Comparison of ENCODE assay signal across 16 mouse cellular contexts in genomic region chr11:118898156-118898555, GRCm38 (mm10). TPM values are rescaled to one million over a fixed set of nuclear protein-coding genes. Genes with fewer than 3 reads are reported as not detected.
A peak's percentile ranks its signal among the peaks of the same experiment; 100 is the strongest.
DNase-seq lines count a peak whose midpoint lies in the region; ATAC-seq and TF ChIP-seq lines count a peak whose summit lies in the region.
"Had no signal": no experiment of that assay in that cellular context is flagged by ENCODE, and none has a peak within 500 bp of the region (broad histone marks: within the 10 kb centered on the region; RNA-seq: fewer than 3 reads in every experiment).

No protein-coding gene starts in this region.

- H3K36me3 ChIP-seq in hindbrain, embryonic 11.5 days (ENCODE audit: control insufficient read depth, insufficient read depth, low read length) = no peaks in the 10 kb centered on the region
- H3K36me3 ChIP-seq in hindbrain, postnatal 0 days (ENCODE audit: insufficient read depth, low read length) = no peaks in the 10 kb centered on the region
- H3K36me3 ChIP-seq in hindbrain, embryonic 14.5 days (replicated peaks; ENCODE audit: control insufficient read depth, insufficient read depth) = no peaks in the 10 kb centered on the region

- peak; percentile 44 for DNase-seq in cerebellum, adult 11-12 months
- DNase-seq in cerebellum, adult 9-10 months = no peak
- DNase-seq in hindbrain, embryonic 11.5 days (ENCODE audit: low spot score) = no peak
- DNase-seq in hindbrain, postnatal 0 days (ENCODE audit: low spot score) = no peak
- peak; percentile 41 for DNase-seq in brain, adult 2 months (ENCODE audit: low read depth, low spot score)
- no peak for DNase-seq in hindbrain, embryonic 14.5 days (ENCODE audit: low spot score)
- DNase-seq in lung, postnatal 36 days = no peak
- DNase-seq: adrenal gland, postnatal 36 days; gastrocnemius, adult 2 months; heart, adult 2 months; layer of hippocampus, adult 9-11 months; lung, embryonic 14.5 days had no signal

- H3K9ac ChIP-seq in hindbrain, embryonic 11.5 days (ENCODE audit: low read depth, low read length) = no peak overlapping the region
- no peak overlapping the region for H3K9ac ChIP-seq in hindbrain, postnatal 0 days (replicated peaks; ENCODE audit: low read length)
- no peak overlapping the region for H3K9ac ChIP-seq in hindbrain, embryonic 14.5 days
- H3K9ac ChIP-seq: lung, embryonic 14.5 days had no signal

- 61% methylated on average over 10 of the region's 10 CpGs for WGBS in hindbrain, embryonic 11.5 days
- WGBS in hindbrain, postnatal 0 days = 63% methylated on average over 10 of the region's 10 CpGs
- 64% methylated on average over 10 of the region's 10 CpGs for WGBS in hindbrain, embryonic 14.5 days

- peaks cover 12% of the 10 kb centered on the region for H3K4me1 ChIP-seq in hindbrain, embryonic 11.5 days (replicated peaks; ENCODE audit: control insufficient read depth, insufficient read depth, low read length)
- H3K4me1 ChIP-seq in hindbrain, postnatal 0 days (ENCODE audit: insufficient read depth, low read length) = peaks cover 10% of the 10 kb centered on the region
- peaks cover 45% of the 10 kb centered on the region for H3K4me1 ChIP-seq in hindbrain, embryonic 14.5 days (replicated peaks; ENCODE audit: control insufficient read depth, insufficient read depth, low read length)

- ATAC-seq in hindbrain, embryonic 11.5 days (ENCODE audit: low FRiP score) = no peak
- ATAC-seq in hindbrain, postnatal 0 days = no peak
- ATAC-seq in hindbrain, embryonic 14.5 days (ENCODE audit: low FRiP score) = no peak
- ATAC-seq in erythroblast, adult 5-6 weeks (replicated peaks; ENCODE audit: low FRiP score, poor library complexity, severe bottlenecking) = no peak
- ATAC-seq: inflammation-experienced regulatory T-cells, adult 6 months had no signal

- 0 out of 2 replicates have a peak overlapping the region, but pooled peaks have one; percentile 42 for H3K27ac ChIP-seq in hindbrain, embryonic 11.5 days (ENCODE audit: low read depth, low read length)
- H3K27ac ChIP-seq in hindbrain, postnatal 0 days = no peak overlapping the region
- H3K27ac ChIP-seq in hindbrain, embryonic 14.5 days = peak overlapping the region; percentile 61
- H3K27ac ChIP-seq: gastrocnemius, adult 2 months; heart, adult 2 months had no signal

- no peaks in the 10 kb centered on the region for H3K9me3 ChIP-seq in hindbrain, embryonic 11.5 days (ENCODE audit: control insufficient read depth, low read length)
- H3K9me3 ChIP-seq in hindbrain, postnatal 0 days (ENCODE audit: low read length) = no peaks in the 10 kb centered on the region
- no peaks in the 10 kb centered on the region for H3K9me3 ChIP-seq in hindbrain, embryonic 14.5 days (ENCODE audit: control insufficient read depth, low read length)

- no peak overlapping the region for H3K4me3 ChIP-seq in hindbrain, embryonic 11.5 days (ENCODE audit: low read depth, low read length)
- no peak overlapping the region for H3K4me3 ChIP-seq in hindbrain, postnatal 0 days (ENCODE audit: low read length)
- H3K4me3 ChIP-seq in hindbrain, embryonic 14.5 days (replicated peaks; ENCODE audit: low read length) = no peak overlapping the region
- H3K4me3 ChIP-seq: gastrocnemius, adult 2 months; heart, adult 2 months had no signal

- no peak overlapping the region for H3K4me2 ChIP-seq in hindbrain, embryonic 11.5 days (replicated peaks; ENCODE audit: low read depth, low read length)
- H3K4me2 ChIP-seq in hindbrain, postnatal 0 days (ENCODE audit: low read depth, low read length) = no peak overlapping the region
- no peak overlapping the region for H3K4me2 ChIP-seq in hindbrain, embryonic 14.5 days (replicated peaks)
- H3K4me2 ChIP-seq: lung, embryonic 14.5 days had no signal

- TF ChIP-seq CTCF in hindbrain, postnatal 0 days (IDR thresholded peaks at IDR 0.05; ENCODE audit: low read depth) = no peak

- no peaks in the 10 kb centered on the region for H3K27me3 ChIP-seq in hindbrain, embryonic 11.5 days (ENCODE audit: control insufficient read depth, insufficient read depth, low read length)
- no peaks in the 10 kb centered on the region for H3K27me3 ChIP-seq in hindbrain, postnatal 0 days (ENCODE audit: insufficient read depth, low read length)
- no peaks in the 10 kb centered on the region for H3K27me3 ChIP-seq in hindbrain, embryonic 14.5 days (ENCODE audit: control insufficient read depth, insufficient read depth, low read length)

RNA-seq across cellular contexts. Expression of gene Rbfox3, which starts 13.2 kb away (rescaled TPM):
- polyA plus RNA-seq in hindbrain, embryonic 11.5 days (2014; fragmentation: Nextera tagmentation; extraction: Ambion mirVana) = 11.7 and 12.6 TPM in 2 replicates
- 50.0 and 52.6 TPM in 2 replicates for total RNA-seq in hindbrain, postnatal 0 days (2014; rRNA removed)
- polyA plus RNA-seq in hindbrain, postnatal 0 days (2015; fragmentation: Nextera tagmentation; extraction: Ambion mirVana) = 75.5 and 76.8 TPM in 2 replicates
- 64.7 and 69.3 TPM in 2 replicates for polyA plus RNA-seq in hindbrain, embryonic 14.5 days (2014; fragmentation: Nextera tagmentation; extraction: Ambion mirVana)
- total RNA-seq in erythroblast, adult 5-6 weeks (2015; ENCODE audit: low replicate concordance) = not detected in 2 replicates
- total RNA-seq in erythroblast, adult 5-6 weeks (2017; ENCODE audit: low replicate concordance) = not detected in 2 replicates
- total RNA-seq: CH12.LX; megakaryocyte progenitor cell, adult 5-6 weeks had no signal
- polyA plus RNA-seq: heart, adult 2 months had no signal

Comparison
In these comparisons a context has a peak if more than half of its experiments do, and no peak if none do; other contexts are left out.
1. DNase-seq: peak in cerebellum, adult 11-12 months (single experiment) and brain, adult 2 months (single experiment); none in cerebellum, adult 9-10 months (single experiment), hindbrain, embryonic 11.5 days (single experiment), hindbrain, postnatal 0 days (single experiment), hindbrain, embryonic 14.5 days (single experiment) and lung, postnatal 36 days (single experiment).